Mouse (Mus musculus) cerebellum, adult 8-10 months (tissue): ENCODE results near the gene Defb21.

Experiments
- DNase-seq: peaks from one replicate; pipeline ENCODE4 v3.0.0; 2022

Defb21 gene

GRCm38 (mm10) chr2:152608719-152609118 is 36.2 kb downstream of the Defb21 start:
- DNase-seq = no peak

GRCm38 (mm10) chr2:152612193-152612592 is 39.6 kb downstream of the Defb21 start:
- DNase-seq = no peak

- peak; percentile 20 for DNase-seq
Measured at GRCm38 (mm10) chr2:152615563-152615962, 43.0 kb downstream of the Defb21 start.

- DNase-seq = no peak
Measured at GRCm38 (mm10) chr2:152616470-152616869, 43.9 kb downstream of the Defb21 start.

GRCm38 (mm10) chr2:152617374-152617773 is 44.8 kb downstream of the Defb21 start:
- no peak for DNase-seq

GRCm38 (mm10) chr2:152620367-152621134 is 48.0 kb downstream of the Defb21 start:
- DNase-seq = no peak

GRCm38 (mm10) chr2:152622151-152622550 is 49.6 kb downstream of the Defb21 start:
- no peak for DNase-seq

GRCm38 (mm10) chr2:152622953-152623352 is 50.4 kb downstream of the Defb21 start, which contains the start of gene Defb25:
Defb25 (minus strand) TSS chr2:152623053.
- DNase-seq = no peak
